Mouse (Mus musculus): ENCODE results near the gene Snx12. TPM values are rescaled to one million over a fixed set of nuclear protein-coding genes. Genes with fewer than 3 reads are reported as not detected.

Snx12 gene
- total RNA-seq (2021), result 10 to 100 TPM; 59.2 to 62.9 TPM

DNA sequence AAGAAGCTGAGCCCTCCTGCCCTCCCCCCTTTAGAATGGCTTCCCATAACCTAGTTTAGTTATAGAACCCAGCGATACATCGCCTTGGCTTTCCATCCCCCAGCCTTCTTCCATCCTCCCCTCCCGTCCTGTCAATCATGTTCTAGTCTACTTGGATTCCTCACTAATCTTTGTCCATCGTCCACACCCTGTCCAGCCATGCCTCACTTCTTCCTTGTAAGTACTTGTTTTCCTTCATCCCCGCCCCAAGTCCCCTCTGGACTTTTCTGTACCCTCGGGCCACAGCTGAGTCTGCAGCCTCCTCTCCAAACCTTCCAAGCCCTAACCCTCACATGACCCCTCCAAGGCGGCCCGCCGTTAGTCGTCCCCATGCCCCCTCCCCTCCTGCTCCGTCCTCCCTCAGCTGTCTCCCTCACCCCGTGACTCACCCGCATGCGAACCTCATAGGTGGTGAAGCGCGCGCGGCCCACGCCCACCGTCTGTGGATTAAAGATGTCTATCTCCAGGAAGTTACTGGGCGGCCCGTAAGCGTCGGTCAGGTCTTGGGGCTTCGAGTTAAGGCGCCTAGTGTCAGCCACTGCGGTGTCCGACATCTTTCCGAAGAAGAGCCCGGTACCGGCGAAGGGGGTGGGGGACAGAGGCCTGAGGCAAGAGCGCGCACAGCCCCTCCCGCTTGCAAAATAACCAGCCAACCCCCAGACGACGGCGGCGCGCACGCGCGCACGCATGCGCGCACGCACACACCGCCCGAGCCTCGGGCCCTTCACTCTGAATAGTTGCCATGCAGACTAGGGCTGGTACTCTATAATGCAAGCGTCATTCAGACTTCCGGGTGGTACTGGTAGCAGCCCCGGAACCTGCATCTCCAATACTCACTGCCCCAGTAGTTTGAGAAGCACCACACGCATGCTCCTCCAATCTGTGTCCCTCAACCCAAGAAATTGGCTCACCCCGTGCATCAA lies at the start of gene Snx12:
TSS of gene Snx12 (minus strand) at position 730 of the 962 bp plus-strand sequence.
- peak; percentile 89 for DNase-seq

DNA sequence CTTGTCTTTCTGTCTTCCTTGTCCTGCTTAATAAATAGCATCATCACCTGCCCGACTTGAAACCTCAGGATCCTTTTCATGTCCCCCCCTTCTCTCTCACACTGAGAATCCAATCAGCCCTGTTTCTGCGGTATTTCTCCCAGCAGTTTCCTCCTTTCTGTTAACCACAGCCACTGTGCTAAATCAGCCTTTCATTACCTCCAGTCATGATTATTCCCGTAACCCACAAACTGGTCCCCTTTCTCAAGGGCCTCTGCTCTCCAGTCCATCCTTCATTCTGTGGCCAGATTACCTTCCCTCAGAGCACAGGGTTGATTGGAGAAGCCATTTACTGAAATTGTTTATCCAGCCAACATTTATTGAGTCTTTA lies 46.4 kb upstream of the Snx12 start, which contains the start of gene Gm20489:
TSS of gene Gm20489 (minus strand) at position 269 of the 370 bp plus-strand sequence.
- no peak for DNase-seq

DNA sequence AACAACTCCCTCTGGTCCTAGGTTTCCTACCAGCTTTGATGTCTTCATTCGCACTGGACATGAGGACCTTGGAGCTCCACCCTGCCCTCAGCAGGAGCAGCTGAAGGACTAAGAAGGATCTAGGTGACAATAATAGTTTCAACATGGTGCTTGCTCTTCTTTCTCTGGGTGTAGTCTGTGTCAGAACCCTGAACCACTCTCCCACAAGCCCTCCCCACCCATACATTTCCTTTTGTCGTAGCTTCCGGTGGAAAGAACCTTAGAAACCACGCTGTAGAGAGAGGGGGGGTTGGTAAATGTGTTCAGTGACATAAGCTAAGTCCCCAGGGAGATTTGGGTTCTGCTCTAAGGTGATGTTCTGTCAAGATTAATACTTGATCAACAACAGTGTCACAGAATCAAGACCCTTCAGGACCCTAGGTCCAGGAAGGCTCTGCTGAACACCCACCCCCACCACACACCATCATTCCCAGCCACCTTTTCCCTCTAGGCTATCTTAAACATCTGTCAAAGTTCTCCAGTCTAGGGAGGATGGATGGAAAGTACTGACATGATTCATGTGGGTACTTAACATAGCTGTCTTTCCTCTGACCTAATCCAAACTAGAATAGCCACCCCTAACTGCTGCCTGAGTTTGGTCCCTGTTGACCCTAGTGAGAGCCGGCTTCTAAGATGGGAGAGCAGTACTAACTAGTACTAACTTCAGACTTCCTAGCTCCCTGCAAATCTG lies 45.8 kb upstream of the Snx12 start, which contains the start of gene Il2rg:
TSS of gene Il2rg (minus strand) at position 231 of the 730 bp plus-strand sequence.
- no peak for DNase-seq

DNA sequence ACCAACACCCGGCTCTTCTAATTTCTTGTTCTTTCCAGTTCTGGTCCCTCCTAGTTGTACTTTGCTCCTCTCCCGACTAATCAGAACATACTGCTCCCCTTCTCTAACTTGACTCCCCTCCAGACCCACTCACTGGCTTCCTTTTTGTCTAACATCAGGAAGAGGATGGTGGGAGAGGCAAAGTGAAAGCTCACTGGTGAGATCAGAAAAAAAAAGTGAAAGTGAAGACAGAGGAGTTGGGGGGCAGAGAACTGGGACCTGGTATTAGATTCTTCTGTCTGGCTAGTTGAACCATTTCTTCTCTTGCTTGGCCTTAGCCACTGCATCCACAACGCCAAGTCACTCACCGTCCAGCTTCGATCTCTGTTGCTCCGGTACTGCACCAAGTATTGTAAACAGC lies 44.3 kb upstream of the Snx12 start:
- DNase-seq, result no peak

DNA sequence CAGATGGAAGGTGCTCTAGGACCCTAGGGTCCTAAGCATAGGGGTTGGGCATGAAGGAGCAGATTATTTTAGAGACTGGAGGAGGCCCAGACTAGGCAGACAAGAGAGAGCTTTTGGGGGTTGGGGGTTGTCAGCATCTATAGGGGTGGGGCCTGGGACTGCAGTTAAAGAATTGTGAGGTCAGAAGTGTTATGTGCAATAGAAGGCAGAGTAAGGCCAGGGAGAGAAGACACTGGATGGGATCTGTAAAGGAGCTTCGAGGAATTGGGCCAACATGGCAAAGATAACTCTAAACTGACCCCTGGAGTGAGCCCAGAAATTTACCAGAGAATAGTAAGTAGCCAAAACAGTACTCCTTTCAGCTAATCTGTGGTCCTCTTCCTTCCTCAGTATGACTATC lies 41.5 kb upstream of the Snx12 start, which contains the start of gene Gm614:
TSS of gene Gm614 (minus strand) at position 101 of the 400 bp plus-strand sequence.
- no peak for DNase-seq

DNA sequence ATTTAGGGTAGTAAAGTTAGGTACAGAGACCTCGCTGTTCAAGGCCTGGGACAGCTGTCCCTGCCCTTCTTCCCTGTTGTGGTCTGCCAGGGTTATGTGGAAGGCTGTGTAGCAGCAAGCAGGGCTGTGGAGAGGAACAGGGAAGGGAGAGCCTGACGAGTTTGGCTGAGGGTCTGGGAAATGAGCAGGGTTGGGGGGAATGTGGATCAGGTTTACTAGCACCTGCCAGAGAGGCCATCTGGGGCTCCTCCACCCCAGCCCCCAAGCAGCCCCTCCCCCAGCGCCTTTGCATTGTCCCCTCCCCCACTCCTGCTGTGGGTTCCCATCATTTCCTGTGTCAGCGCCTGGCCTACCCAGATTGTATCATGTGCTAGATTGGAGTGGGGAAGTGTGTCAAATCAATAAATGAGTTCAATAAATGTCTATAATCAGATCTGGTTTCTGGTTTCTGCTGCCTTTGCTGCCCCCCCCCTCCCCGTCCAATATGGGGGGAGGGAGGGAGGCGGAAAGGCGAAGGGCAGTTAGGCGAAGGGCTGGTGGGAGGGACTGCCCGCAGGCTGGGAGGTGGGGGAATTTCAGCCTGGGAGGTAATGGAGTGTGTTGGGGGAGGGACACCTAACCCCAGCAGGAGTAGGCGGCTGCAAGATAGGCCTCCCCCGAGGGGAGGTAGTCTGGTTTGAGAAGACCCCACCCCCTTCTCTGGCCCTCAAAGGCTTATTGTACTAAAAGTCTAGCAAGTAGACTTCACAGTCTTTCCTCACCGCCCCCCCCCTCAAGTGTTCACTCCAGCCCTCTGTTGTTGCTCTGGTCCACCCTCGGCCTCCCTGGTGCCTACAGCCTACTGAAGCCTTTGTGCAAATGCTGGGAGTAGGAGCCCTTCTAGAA lies 38.3 kb upstream of the Snx12 start:
- no peak for DNase-seq

DNA sequence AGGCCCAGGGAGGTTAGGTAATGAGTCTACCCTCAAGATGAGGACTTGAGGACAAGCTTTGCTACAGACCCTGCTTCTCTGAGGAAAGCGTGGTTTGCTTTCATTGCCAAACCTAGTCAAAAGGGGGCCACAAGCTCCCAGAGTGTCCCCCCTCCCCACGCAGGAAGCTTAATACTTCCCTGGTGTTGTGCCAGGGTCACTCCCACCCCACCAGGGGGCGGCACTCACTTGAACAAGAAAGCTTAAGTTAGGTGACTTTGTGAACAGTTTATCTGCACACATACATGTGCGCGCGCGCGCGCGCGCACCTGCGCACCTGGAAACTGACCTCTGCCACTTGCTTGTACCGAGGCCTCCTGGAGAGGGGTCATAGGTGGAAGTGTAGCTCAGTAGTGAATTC lies 34.2 kb upstream of the Snx12 start:
- peak; percentile 28 for DNase-seq

DNA sequence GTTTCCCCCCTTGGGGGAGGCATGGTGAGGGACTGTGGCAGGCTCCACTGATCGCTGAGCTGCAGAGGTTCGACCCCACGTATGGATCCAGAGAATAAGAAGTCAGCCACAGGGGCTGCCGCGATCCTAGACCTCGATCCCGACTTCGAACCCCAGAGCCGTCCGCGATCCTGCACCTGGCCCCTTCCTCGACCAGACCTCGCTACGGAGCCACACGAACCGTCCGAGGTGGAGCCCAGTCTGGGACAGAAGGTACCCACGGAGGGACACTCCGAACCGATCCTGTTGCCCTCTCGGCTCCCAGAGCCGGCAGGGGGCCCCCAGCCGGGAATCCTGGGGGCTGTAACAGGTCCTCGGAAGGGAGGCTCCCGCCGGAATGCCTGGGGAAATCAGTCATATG lies 32.4 kb upstream of the Snx12 start:
- DNase-seq, result peak; percentile 16

DNA sequence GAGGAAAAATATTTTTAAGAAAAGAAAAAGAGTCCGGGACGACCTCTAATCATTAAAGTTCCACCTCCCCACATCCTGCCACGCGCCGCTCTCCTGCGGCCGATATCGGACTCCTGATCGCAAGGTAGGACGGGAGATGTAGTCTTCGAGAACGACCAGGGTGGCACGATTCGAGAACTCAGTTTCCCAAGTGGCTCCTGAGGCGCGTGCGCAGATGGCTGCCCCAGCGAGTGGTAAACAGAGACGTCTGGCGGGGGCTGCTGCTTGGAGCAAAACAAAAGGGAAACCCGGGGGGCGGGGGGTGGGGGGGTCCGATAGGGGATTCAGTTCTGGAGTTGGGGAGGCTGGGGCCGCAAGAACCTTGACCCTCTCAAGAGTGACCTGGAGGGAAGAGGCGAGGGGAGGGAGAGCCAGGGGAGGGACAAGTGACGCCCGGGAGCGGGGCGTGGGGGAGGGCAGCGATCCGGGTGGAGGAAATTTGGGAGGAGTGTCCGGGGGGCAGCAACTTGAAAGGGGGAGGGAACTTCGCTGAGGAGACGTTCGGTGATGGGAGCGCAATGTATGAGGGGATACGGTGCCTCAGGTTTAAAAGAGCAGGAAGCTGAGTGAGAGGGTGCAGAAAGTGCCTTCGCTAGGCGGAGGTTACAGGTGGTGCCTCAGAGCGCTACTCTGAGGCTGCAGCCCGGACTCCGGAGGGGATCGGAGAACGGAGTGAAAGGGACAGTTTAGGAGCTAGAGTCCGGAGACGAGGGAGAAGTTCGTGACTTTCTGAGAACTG lies 31.8 kb upstream of the Snx12 start, which contains the start of gene Foxo4:
TSS of gene Foxo4 (plus strand) at position 577 of the 778 bp plus-strand sequence.
- DNase-seq, result peak; percentile 87

DNA sequence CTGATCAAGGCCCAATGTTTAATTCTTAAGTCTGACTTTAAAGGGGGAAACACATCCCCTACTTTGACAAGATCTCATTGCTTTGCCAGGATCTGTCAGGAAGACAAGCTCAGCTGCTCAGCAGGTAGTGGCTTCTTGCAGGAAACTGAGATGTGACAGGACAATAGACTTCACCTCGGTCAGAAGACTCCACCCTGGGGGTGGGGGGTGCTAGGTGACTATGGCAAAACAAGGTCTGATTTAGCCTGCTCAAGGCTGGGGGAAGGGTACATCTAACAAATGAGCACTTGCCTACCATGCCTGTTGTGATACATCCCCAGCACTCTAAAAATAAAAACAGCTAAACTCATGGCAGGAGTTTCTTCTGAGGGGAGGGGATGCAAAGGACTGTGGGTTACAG lies 22.6 kb upstream of the Snx12 start:
- DNase-seq, result no peak

DNA sequence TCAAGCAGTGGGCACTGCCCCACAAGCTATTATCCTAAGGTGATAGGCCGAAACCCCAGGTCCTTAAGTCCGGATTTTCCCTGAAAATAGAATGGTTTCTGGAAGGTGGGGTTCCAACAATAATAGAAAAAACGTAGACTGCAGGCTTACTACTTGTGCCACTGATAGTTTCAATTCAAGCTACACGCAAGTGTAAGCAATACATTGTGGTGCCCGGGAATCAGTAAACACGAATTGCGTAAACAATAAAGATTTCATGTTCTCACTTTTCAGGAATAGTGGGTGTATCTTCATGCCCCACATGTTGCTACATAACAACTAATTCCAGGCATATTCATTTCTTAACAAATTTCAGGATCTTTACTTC lies 416 bp upstream of the Snx12 start:
- DNase-seq, result no peak

DNA sequence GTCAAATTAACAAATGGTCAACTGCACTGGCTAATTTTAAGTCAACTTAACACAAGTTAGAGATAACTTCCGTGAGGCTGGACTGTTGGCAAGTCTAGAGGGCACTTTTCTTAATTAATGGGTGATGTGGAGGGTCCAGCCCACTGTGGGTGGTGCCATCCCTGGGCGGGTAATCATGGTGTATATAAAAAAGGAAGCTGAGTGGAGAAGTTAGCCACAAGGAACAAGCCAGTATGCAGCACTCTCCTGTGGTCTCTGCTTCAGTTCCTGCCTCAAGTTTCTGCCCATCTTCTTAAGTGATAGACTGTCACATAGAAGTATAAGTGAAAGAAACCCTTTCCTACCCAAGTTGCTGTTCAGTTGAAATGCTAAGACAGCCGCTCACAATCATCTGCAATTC lies 33.1 kb downstream of the Snx12 start:
- no peak for DNase-seq

DNA sequence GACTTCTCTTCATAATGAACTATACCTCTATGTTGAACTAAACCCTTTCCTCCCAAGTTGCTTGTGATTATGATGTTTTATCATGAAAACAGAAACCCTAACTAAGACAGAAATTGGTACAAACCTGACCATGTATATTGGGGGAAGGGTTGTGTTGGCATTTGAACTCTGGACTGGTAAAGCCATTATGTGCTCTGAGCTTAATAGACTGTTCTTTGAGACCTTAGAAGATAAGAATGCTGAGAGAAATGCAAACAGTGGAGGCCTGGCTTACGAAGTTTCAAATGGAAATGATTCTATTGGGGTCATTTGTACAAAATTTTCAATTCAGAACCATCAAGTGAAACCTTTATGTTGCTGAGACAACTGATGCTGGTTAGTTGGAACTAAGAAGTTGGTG lies 34.7 kb downstream of the Snx12 start:
- DNase-seq, result no peak

DNA sequence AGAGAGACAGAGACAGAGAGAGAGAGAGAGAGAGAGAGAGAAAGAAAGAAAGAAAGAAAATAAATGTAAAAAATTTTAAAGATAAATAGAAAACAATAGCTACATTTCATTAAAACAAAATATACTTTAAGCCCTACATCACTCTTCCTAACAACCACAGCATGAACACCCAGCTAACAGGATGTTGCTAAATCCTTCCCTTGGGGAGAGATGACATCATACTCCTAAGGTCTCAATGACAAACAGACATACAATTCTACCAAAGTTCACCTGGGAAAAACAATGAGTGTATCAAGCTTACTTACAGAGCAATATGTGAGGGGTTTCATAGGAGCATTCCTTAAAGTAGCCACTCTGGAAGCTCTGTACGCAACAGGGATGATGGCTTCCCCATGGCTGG lies 49.0 kb downstream of the Snx12 start:
- no peak for DNase-seq

DNA sequence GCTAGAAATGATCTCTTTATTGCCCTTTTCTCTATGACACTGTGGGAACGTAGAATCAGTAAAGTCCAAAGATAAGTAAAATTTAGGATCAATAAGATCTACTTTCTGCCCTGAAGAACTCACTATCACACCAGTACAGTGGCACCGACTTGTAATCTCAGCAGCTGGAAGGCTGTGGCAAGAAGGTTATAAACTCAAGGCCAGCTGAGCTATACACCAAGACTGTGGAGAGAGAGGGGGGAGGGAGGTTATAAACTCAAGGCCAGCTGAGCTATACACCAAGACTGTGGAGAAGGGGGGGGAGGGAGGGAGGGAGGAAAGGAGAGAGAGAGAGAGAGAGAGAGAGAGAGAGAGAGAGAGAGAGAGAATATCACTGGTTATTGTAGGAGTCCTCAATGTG lies 53.9 kb downstream of the Snx12 start:
- DNase-seq, result no peak

DNA sequence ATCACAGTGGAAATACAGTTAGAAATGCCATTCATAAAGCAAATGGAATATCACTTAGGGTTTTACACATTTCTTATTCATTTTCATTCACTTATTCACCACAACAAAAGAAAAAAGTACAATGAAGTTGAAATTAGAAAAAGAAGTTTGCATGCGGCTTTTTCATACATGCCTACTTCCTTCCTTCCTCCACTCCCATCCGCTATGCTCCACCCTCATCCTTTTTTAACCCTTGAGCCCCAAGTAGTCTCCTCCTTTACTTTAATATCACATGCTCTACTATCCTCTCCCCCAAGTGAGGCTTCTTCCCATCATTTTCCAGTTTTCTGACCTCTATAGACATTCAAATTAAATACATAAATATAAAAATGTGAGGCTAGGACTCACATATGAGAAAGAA lies 58.6 kb downstream of the Snx12 start:
- DNase-seq, result no peak

DNA sequence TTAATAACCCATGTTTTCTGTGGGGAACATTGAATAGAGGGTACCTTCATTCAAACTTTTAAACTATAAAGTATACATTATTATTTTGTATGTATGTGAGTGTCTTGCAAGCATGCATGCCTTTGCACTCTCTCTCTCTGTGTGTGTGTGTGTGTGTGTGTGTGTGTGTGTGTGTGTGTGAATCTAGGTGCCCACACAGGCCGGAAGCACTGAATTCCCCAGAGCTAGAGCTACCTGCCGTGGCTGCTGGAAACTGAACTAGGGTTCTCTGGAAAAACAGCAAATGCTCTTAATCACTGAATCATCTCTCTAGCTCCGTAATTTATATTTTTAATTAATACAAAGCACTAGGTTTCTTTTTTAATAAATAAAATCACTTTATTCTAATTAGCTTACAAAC lies 59.1 kb downstream of the Snx12 start:
- DNase-seq, result no peak

DNA sequence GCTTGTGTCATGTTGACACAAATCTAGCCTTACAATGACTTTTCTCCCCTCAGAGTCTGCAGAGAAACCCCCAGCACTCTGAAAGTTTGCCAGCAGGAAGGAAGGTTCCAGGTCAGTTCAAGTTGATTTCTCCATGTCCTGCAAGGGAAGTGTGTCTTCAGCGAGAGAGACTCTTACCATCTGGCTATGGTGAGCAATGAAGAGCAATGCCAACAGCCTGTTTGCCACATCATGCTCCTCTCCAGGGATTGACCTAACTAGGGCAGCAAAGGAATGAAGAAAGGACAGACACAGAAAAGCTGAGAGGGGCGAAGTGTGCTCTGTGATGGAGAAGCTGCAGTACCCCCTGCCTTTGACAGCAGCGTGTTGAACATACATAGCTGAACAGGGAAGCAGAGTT lies 59.8 kb downstream of the Snx12 start:
- DNase-seq, result no peak

DNA sequence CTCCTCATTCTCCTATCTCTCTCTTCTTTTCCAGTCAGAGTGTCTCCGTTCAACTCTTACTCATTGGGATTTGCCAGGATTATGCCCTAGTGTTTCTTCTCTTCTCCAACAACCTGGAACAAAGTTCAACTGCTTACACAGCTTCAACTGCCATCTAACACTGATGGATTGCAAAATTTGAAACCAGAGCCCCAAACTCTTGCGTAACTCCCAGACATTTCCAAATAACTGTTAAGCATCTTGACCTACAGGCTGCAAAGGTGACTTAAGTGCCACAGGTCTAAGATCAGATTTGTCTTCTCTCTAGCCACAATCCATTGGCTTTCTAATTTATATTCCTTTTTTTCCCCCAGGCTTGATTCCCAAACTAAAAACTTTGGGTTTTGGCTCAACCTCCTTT lies 64.9 kb downstream of the Snx12 start:
- DNase-seq, result no peak

DNA sequence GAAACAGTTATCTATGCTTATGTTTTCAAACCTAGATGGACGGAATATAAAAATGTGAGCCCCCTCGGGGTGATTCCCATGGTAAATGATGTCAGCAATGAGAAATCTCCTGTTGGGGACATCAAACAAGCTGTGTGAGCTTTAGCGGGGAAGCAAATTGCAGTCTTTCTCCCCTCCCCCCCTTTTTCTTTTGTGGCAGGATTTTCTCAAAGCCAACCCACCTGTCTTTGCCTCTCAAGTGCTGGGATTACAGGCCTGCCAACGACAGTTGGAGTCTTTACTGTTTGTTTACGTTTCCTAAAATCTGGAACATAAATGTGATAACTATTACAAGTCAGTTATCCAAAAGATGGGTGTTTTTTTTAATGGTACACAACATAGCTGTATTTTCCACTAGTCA lies 66.0 kb downstream of the Snx12 start:
- DNase-seq, result no peak

DNA sequence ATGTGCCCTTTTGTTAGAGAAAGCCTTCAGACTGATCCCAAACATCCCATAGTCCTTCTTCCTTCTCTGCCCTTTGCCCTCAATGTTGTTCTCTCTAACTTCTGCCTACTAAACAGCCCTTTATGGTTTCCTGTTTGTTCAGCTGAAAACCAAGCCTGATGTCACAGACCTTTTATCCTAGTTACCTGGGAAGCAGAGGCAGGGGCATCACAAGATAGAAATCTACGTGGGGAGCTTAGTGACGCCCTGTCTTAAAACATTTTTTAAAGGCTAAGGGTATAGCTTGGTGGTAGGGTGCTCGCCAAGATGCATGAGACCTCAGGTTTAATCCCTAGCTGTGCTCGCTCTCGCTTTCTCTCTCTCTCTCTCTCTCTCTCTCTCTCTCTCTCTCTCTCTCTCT lies 74.9 kb downstream of the Snx12 start:
- no peak for DNase-seq

All from heart, postnatal 4 days (tissue).